Mouse (Mus musculus): ENCODE measurements at regions not wholly inside any gene's neighbourhood (a gene's known extent, or its start where the extent isn't known, plus 50 kb on each side); places are given as distances from the start of the nearest gene placed in this dataset.

DNA sequence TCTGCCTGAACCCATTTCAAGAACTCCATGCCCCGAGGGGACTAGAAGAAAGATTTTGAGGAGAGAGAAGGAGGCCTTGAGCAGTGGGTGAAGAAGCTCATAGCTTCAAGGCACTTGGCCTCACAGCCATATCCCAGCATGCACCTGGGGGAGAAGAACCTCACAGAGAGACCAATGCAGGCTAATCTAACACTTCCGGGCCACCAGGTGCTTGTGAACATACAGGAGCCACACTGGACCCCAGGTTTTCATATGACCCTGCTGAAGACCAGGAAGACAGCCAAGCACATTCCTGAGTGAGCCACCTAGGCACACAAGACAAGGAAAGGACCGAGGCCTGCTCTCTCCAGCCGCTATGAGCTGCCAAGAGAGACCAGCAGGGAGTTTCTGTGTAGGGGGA is 61.6 kb downstream of the Sik1 start:
- TF ChIP-seq CTCF (IDR thresholded peaks at IDR 0.05; ENCODE audit: low read depth, low read length) (no peak), POLR2A (IDR thresholded peaks at IDR 0.05; ENCODE audit: extremely low read depth, insufficient read depth, low read length) (no peak)

Measured in liver, adult 2 months (tissue).